Mouse (Mus musculus): ENCODE measurements around the gene Adcy4. TPM values are rescaled to one million over a fixed set of nuclear protein-coding genes. Genes with fewer than 3 reads are reported as not detected.

Gene Adcy4
- polyA plus RNA-seq, 1 experiment from 2014 or later, result 7.9 TPM

DNA sequence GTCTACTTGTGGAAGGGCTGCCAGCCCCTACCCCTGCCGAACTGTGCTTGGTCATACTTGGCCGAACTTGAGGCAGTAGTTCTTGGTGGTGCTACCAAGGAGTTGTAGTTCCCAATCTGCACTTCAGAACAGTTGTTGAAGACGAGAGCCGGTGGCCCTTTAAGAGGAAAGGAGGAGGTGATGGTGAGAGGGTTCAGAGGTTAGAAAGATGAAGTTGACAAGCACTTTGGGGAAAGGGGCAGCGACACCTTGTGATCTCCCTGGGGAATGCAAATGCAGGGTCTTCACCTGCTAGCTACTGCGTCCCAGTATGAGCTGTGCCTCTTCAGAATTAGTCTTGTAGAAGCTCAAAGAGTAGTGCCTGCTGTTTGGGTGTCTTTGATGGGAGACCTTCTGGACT, 1.3 kb upstream of the Adcy4 start:
- Histone ChIP-seq H3K9ac (replicated peaks) (no peak overlapping the region), H3K4me1 (peaks cover 13% of the 10 kb centered on the region), H3K4me2 (replicated peaks) (no peak overlapping the region), H3K4me3 (no peak overlapping the region), H3K9me3 (no peaks in the 10 kb centered on the region), H3K27ac (replicated peaks) (no peak overlapping the region), H3K36me3 (no peaks in the 10 kb centered on the region), H3K27me3 (peaks cover 96% of the 10 kb centered on the region)
- whole genome bisulfite sequencing, result 21% methylated on average over 6 of the region's 6 CpGs
- no peak for ATAC-seq (ENCODE audit: low FRiP score, low read depth)

- Histone ChIP-seq H3K36me3 (no peaks in the 10 kb centered on the region), H3K4me1 (peaks cover 11% of the 10 kb centered on the region), H3K9ac (replicated peaks) (no peak overlapping the region; the same call in 1 of the 2 replicates), H3K4me2 (replicated peaks) (peak overlapping the region; percentile 46), H3K27me3 (peaks cover 93% of the 10 kb centered on the region), H3K4me3 (peak overlapping the region; percentile 18), H3K27ac (replicated peaks) (no peak overlapping the region), H3K9me3 (no peaks in the 10 kb centered on the region)
- 2% methylated on average over 31 of the region's 31 CpGs for WGBS
- ATAC-seq (ENCODE audit: low FRiP score, low read depth), result no peak
Observed at GRCm38 (mm10) chr14:55783171-55783957, 531 bp downstream of the Adcy4 start.

DNA sequence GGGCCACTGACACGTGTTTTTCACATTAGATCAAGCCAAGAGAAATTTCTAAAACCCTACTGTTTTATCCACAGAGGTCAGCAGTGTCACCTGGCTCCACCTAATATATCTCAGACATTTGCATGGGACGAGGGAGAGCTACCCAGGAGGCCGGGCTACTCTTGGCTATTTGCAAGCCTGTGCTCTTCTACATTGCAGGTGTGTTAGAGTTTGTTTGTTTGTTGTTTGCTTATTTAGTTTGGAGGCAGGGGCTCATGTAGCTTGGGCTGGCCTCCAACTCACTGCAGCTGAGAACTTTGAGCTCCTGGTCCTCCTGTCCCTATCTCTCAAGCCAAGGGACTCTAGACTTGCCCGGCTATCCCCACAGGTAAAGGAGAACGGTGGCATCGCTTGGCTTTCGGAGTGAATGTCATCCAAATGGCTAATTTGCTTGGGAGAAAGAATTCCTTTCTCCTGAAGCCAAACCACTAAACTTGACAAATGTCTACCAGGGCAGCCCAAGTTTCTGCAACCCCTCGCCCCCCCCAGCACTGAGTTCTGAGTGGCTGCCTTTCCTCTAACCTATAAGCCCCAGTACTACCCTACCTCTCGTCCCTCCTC, 1.4 kb downstream of the Adcy4 start:
- 50% methylated on average over 9 of the region's 9 CpGs for WGBS
- H3K9me3 ChIP-seq, result no peaks in the 10 kb centered on the region
- H3K4me1 ChIP-seq, result peaks cover 7% of the 10 kb centered on the region; the same call in 1 of the 2 replicates
- H3K4me3 ChIP-seq, result 0 out of 2 replicates have a peak overlapping the region, but pooled peaks have one; percentile 18
- H3K9ac ChIP-seq (replicated peaks), result no peak overlapping the region
- no peaks in the 10 kb centered on the region for H3K36me3 ChIP-seq
- no peak overlapping the region for H3K4me2 ChIP-seq (replicated peaks)
- peaks cover 84% of the 10 kb centered on the region for H3K27me3 ChIP-seq
- no peak overlapping the region for H3K27ac ChIP-seq (replicated peaks)
- ATAC-seq (ENCODE audit: low FRiP score, low read depth), result no peak

GRCm38 (mm10) chr14:55781310-55781709, 2.6 kb downstream of the Adcy4 start:
- peak; percentile 74; the same call in 1 of the 2 replicates for ATAC-seq (ENCODE audit: low FRiP score, low read depth)
- H3K27me3 ChIP-seq, result peaks cover 73% of the 10 kb centered on the region

GRCm38 (mm10) chr14:55780736-55781135, 3.2 kb downstream of the Adcy4 start:
- no peaks in the 10 kb centered on the region for H3K9me3 ChIP-seq
- peaks cover 7% of the 10 kb centered on the region; the same call in 1 of the 2 replicates for H3K4me1 ChIP-seq
- H3K27ac ChIP-seq (replicated peaks), result no peak overlapping the region
- H3K36me3 ChIP-seq, result no peaks in the 10 kb centered on the region
- H3K9ac ChIP-seq (replicated peaks), result no peak overlapping the region
- peaks cover 67% of the 10 kb centered on the region for H3K27me3 ChIP-seq
- WGBS, result 78% methylated on average over 11 of the region's 11 CpGs
- H3K4me3 ChIP-seq, result no peak overlapping the region
- no peak overlapping the region for H3K4me2 ChIP-seq (replicated peaks)
- ATAC-seq (ENCODE audit: low FRiP score, low read depth), result no peak

More at GRCm38 (mm10) chr14:55781310-55781709, 2.6 kb downstream of the Adcy4 start:
- peak overlapping the region; percentile 15; the same call in 1 of the 2 replicates for H3K4me3 ChIP-seq
- no peak overlapping the region for H3K27ac ChIP-seq (replicated peaks)
- no peak overlapping the region for H3K9ac ChIP-seq (replicated peaks)
- no peaks in the 10 kb centered on the region for H3K36me3 ChIP-seq
- H3K4me1 ChIP-seq, result peaks cover 7% of the 10 kb centered on the region; the same call in 1 of the 2 replicates
- no peaks in the 10 kb centered on the region for H3K9me3 ChIP-seq
- H3K4me2 ChIP-seq (replicated peaks), result peak overlapping the region; percentile 34
- WGBS, result 17% methylated on average over 14 of the region's 14 CpGs

DNA sequence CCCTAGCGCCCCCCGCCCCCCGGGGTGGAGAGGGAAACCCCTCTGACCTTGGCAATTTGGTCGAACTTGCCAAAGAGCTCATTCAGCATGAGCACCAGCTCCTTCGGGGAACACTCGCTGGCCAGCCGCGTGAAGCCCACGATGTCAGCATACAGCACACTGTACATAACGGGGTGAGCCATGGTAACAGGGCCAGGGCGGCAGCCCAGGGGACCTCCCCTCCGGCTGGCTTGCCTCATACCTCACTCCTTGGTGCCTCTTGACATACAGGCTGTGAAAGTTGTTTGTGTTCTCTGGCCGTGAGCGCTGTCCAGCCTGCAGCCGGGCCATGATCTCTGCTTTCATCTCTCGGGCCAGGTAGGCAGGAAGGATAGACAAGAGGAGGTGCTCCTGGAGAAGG, 4.2 kb downstream of the Adcy4 start:
- peaks cover 56% of the 10 kb centered on the region for H3K27me3 ChIP-seq
- peaks cover 7% of the 10 kb centered on the region; the same call in 1 of the 2 replicates for H3K4me1 ChIP-seq

DNA sequence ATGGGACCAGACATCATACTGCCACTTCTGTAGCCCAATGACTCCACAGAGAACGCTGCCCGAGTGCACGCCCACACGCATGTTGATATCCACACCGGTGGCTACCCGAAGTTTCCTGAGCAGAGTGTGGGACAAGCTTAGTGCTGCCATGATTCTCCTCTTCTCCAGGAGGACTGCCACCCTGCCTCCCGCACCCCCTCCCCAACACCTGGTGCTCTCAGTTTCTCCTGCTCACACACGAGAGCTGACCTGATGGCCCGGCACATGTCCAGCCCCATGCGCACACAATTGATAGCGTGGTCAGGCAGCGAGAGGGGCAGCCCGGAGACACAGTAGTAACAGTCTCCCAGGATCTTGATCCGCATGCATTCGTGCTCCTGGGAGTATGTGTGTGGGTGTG, 5.2 kb downstream of the Adcy4 start:
- peaks cover 7% of the 10 kb centered on the region; the same call in 1 of the 2 replicates for H3K4me1 ChIP-seq
- ATAC-seq (ENCODE audit: low FRiP score, low read depth), result no peak
- WGBS, result 90% methylated on average over 15 of the region's 15 CpGs
- H3K27ac ChIP-seq (replicated peaks), result no peak overlapping the region
- no peak overlapping the region for H3K4me2 ChIP-seq (replicated peaks)
- H3K9ac ChIP-seq (replicated peaks), result no peak overlapping the region
- H3K9me3 ChIP-seq, result no peaks in the 10 kb centered on the region
- H3K4me3 ChIP-seq, result no peak overlapping the region
- no peaks in the 10 kb centered on the region for H3K36me3 ChIP-seq
- peaks cover 53% of the 10 kb centered on the region for H3K27me3 ChIP-seq

More for the DNA sequence above, 4.2 kb downstream of the Adcy4 start:
- H3K9me3 ChIP-seq, result no peaks in the 10 kb centered on the region
- H3K27ac ChIP-seq (replicated peaks), result no peak overlapping the region
- no peak overlapping the region for H3K4me3 ChIP-seq
- no peaks in the 10 kb centered on the region for H3K36me3 ChIP-seq
- no peak overlapping the region for H3K9ac ChIP-seq (replicated peaks)
- WGBS, result 69% methylated on average over 16 of the region's 16 CpGs
- no peak overlapping the region for H3K4me2 ChIP-seq (replicated peaks)
- ATAC-seq (ENCODE audit: low FRiP score, low read depth), result no peak

DNA sequence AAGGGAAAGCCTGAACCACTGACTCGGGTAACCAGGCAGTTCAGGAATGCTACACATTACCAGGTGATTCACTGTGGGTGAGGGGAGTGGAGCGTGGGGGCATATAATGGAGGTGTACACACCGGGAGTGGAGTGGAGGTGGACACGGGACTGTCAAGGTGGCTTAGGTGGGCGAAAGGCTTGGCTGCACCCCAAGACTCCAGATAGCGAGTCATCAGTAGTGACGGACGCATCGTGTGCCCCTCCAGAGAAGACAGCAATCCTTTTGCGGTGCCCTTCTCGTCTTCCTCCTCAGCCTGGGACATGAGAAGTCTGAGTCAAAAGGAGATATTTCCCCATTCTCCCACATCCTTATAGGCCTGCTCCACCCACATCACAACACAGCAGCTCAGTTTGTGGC, 6.1 kb downstream of the Adcy4 start:
- Histone ChIP-seq H3K9me3 (no peaks in the 10 kb centered on the region), H3K27ac (replicated peaks) (no peak overlapping the region), H3K4me3 (no peak overlapping the region), H3K36me3 (no peaks in the 10 kb centered on the region), H3K4me1 (peaks cover under 1% of the 10 kb centered on the region; the same call in 1 of the 2 replicates), H3K9ac (replicated peaks) (no peak overlapping the region), H3K4me2 (replicated peaks) (no peak overlapping the region), H3K27me3 (peaks cover 51% of the 10 kb centered on the region)
- no peak for ATAC-seq (ENCODE audit: low FRiP score, low read depth)
- WGBS, result 90% methylated on average over 11 of the region's 11 CpGs

DNA sequence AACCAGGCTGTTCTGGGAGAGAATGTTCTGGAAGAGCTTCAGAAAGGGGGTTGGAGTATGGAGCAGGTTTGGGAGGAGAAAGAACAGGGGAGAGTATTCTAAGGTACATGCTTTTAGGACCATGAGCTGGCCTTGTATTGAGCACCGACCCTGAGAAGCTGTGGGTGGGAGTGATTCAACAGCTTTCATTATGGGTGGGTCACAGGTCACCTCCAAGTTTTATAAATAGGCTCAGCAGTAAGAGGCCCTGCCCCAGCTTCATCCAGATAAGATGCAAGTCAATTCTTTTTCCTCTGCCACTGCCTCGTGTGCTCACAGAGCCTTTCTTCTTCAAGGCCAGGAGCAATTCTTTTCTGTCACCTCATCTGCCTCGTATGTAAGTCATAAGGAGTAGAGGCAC, 6.7 kb downstream of the Adcy4 start:
- peaks cover 50% of the 10 kb centered on the region for H3K27me3 ChIP-seq
- H3K4me3 ChIP-seq, result no peak overlapping the region
- no peak for ATAC-seq (ENCODE audit: low FRiP score, low read depth)
- H3K4me2 ChIP-seq (replicated peaks), result no peak overlapping the region
- 52% methylated on average over 3 of the region's 3 CpGs for WGBS
- H3K9me3 ChIP-seq, result no peaks in the 10 kb centered on the region
- H3K27ac ChIP-seq (replicated peaks), result no peak overlapping the region
- no peaks in the 10 kb centered on the region; the same call in 1 of the 2 replicates for H3K4me1 ChIP-seq
- no peaks in the 10 kb centered on the region for H3K36me3 ChIP-seq
- H3K9ac ChIP-seq (replicated peaks), result no peak overlapping the region

DNA sequence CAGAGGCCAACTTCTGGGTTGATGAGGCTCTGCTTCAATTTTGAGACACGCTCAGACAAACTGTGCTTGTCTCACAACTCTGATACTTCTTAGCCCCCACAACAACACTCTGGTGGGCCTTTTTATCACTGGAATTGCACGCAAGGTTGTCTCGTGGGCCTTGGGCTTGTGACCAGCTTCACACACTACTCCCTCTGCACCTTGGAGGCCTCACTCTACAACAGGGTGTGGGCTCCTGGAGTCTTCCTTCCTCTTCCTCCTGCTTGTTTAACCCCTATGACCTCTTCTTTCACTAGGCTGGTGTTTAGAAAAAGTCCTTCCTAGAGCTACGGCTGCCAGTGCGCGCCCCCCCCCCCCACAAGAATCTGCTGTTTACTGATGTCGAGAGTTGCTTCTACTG, 7.2 kb downstream of the Adcy4 start:
- WGBS, result 67% methylated on average over 7 of the region's 7 CpGs
- H3K9me3 ChIP-seq, result no peaks in the 10 kb centered on the region
- no peak for ATAC-seq (ENCODE audit: low FRiP score, low read depth)

DNA sequence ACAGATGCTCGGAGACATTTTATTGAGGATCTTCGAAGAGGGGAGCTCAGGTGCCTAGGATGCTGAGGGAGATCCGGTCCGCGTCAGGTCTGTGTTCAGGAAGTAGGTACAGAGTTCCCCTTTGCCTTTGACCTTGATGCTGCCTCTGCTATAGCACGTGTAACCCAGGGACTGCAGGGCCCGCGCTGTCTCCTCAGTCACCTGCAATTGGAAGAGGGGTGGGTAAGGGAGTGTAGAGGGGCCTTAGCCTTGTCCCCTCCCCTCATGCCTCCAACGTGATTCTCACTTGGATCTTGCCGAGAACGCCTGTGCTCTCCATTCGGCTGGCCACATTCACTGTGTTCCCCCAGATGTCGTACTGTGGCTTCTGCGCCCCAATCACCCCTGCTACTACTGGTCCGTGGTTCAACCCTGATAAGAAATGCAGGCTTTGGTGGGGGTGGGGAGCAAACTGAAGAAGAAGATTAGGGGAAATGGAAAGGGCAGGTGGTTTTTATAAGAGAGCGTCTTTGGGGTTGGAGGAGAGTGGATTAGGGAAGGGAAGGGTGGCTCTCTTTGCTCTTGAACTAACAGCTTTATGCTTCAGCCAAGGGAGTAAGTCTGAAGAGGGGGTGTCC, 14.7 kb downstream of the Adcy4 start:
- ATAC-seq (ENCODE audit: low FRiP score, low read depth), result no peak
- peaks cover 79% of the 10 kb centered on the region for H3K27me3 ChIP-seq

More for the DNA sequence above, 7.2 kb downstream of the Adcy4 start:
- H3K9ac ChIP-seq (replicated peaks), result no peak overlapping the region
- H3K27me3 ChIP-seq, result peaks cover 50% of the 10 kb centered on the region
- no peaks in the 10 kb centered on the region; the same call in 1 of the 2 replicates for H3K4me1 ChIP-seq
- no peak overlapping the region for H3K4me3 ChIP-seq
- H3K27ac ChIP-seq (replicated peaks), result no peak overlapping the region
- no peaks in the 10 kb centered on the region for H3K36me3 ChIP-seq
- no peak overlapping the region for H3K4me2 ChIP-seq (replicated peaks)

DNA sequence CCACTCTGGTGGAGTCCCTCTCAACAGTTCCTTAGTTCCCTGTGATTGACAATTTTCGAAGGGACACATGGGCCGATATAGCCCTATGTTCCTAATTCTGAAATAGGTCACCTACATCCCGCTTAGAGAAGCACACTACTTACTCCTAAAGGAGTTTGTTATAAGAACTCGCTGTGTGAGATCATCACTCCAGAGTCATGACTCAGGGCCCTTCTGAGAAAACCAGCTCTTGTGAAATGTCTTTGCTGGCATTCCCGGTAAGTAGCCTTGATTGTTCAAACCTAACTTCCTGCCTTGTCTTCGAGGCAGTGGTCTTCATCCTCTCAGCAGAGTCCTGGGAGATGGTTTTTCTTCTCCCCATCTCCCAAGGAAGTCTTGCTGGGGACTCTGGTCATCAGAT, 15.3 kb downstream of the Adcy4 start:
- Histone ChIP-seq H3K4me2 (replicated peaks) (no peak overlapping the region), H3K4me3 (no peak overlapping the region), H3K4me1 (peaks cover 9% of the 10 kb centered on the region), H3K9me3 (no peaks in the 10 kb centered on the region), H3K9ac (replicated peaks) (no peak overlapping the region), H3K27me3 (peaks cover 78% of the 10 kb centered on the region), H3K36me3 (no peaks in the 10 kb centered on the region), H3K27ac (replicated peaks) (no peak overlapping the region)
- 90% methylated on average over 6 of the region's 6 CpGs for WGBS
- ATAC-seq (ENCODE audit: low FRiP score, low read depth), result no peak

More for the DNA sequence above, 14.7 kb downstream of the Adcy4 start:
- H3K36me3 ChIP-seq, result no peaks in the 10 kb centered on the region
- no peak overlapping the region for H3K4me2 ChIP-seq (replicated peaks)
- no peak overlapping the region for H3K9ac ChIP-seq (replicated peaks)
- no peak overlapping the region for H3K27ac ChIP-seq (replicated peaks)
- no peak overlapping the region for H3K4me3 ChIP-seq
- WGBS, result 77% methylated on average over 16 of the region's 16 CpGs
- no peaks in the 10 kb centered on the region for H3K9me3 ChIP-seq
- peaks cover 9% of the 10 kb centered on the region for H3K4me1 ChIP-seq
